Mouse (Mus musculus) kidney, postnatal 0 days (tissue): ENCODE results near the gene Amelx. TPM values are rescaled to one million over a fixed set of nuclear protein-coding genes. Genes with fewer than 3 reads are reported as not detected.

Experiments
- ATAC-seq: fragments of 200-750 bp; cut with Nextera tagmentation; replicated peaks from 2 replicates; pipeline ENCODE4 v1.8.0; 2017; ENCODE audit warnings: low read depth, moderate number of reproducible peaks, moderate TSS enrichment, moderate library complexity; ENCODE audit not compliant: low FRiP score
- DNase-seq: peaks from one replicate; pipeline ENCODE4 v3.0.0-alpha.2; 2016; ENCODE audit warnings: low spot score
- H3K27ac ChIP-seq: fragments of 300-500 bp; sonication (generic); 2 replicates; pipeline ENCODE4 v1.5.1; 2014; ENCODE audit warnings: mild to moderate bottlenecking
- H3K27me3 ChIP-seq: fragments of 300-500 bp; sonication (generic); 2 replicates; pipeline ENCODE4 v1.6.1; 2014; ENCODE audit warnings: low read length, mixed read lengths; ENCODE audit not compliant: insufficient read depth
- H3K36me3 ChIP-seq: fragments of 300-500 bp; sonication (generic); 2 replicates; pipeline ENCODE4 v1.6.1; 2014; ENCODE audit warnings: low read length, mixed read lengths; ENCODE audit not compliant: insufficient read depth
- H3K4me1 ChIP-seq: fragments of 300-500 bp; sonication (generic); replicated peaks from 2 replicates; pipeline ENCODE4 v1.6.1; 2014; ENCODE audit warnings: antibody characterized with exemption, low read length, mixed read lengths; ENCODE audit not compliant: insufficient read depth
- H3K4me2 ChIP-seq: fragments of 300-500 bp; sonication (generic); 2 replicates; pipeline ENCODE4 v1.6.1; 2014; ENCODE audit warnings: mild to moderate bottlenecking, low read length, moderate library complexity, mixed read lengths
- H3K4me3 ChIP-seq: fragments of 300-500 bp; sonication (generic); replicated peaks from 2 replicates; pipeline ENCODE4 v1.5.1; 2014; ENCODE audit warnings: low read depth, low read length
- H3K9ac ChIP-seq: fragments of 300-500 bp; sonication (generic); 2 replicates; pipeline ENCODE4 v1.6.1; 2014; ENCODE audit warnings: low read depth, low read length
- H3K9me3 ChIP-seq: fragments of 300-500 bp; sonication (generic); replicated peaks from 2 replicates; pipeline ENCODE4 v1.6.1; 2016; ENCODE audit warnings: low read length, inconsistent platforms, mixed read lengths
- CTCF ChIP-seq: IDR thresholded peaks from 2 replicates; pipeline ENCODE4 v1.5.1; 2016; ENCODE audit warnings: antibody characterized with exemption, low read depth, mild to moderate bottlenecking, moderate library complexity
- WGBS: fragments of 180-500 bp; shearing (Covaris S2); extraction: QIAGEN DNeasy Blood & Tissue Kit; methylation state at CpG from one replicate; pipeline ENCODE4 v1.1.7; 2014; 5-methylcytosine and 5-hydroxymethylcytosine counted together
- polyA plus RNA-seq: library from polyadenylated mRNA; unstranded; fragments of >200 nt; fragmentation: Nextera tagmentation; extraction: Ambion mirVana; gene quantifications from 2 replicates; pipeline ENCODE4 v1.2.1, GENCODE M21; 2015

The Amelx gene
- polyA plus RNA-seq, 1 experiment from 2014 or later: not detected

DNA sequence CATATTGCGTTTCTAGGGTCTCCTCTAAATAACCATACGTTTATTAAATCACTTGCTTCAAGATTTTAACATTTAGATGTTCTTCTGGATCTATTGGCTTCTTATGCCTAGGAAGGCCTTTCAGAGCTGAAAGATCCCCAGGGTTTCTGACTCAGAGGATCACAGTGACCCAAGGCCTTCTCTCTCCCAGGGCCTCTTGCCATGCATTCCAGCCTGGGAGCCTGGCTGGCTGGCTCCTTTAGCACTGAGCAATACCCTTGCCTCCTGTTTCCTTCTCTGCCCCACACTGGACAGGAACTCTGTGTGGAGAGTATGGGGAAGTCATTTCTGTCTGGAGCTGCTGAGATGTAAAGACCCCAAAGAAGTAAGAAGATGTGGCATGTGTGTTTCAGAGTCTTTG, 16.0 kb downstream of the Amelx start:
- Histone ChIP-seq H3K4me3 (no peak overlapping the region), H3K9ac (no peak overlapping the region), H3K4me1 (no peaks in the 10 kb centered on the region), H3K36me3 (no peaks in the 10 kb centered on the region), H3K27ac (no peak overlapping the region), H3K4me2 (no peak overlapping the region), H3K27me3 (no peaks in the 10 kb centered on the region; the same call in 1 of the 2 replicates), H3K9me3 (no peaks in the 10 kb centered on the region)
- no peak for TF ChIP-seq CTCF
- 90% methylated on average over 2 of the region's 2 CpGs for WGBS
- ATAC-seq (no peak), DNase-seq (no peak)

- Histone ChIP-seq H3K4me1 (no peaks in the 10 kb centered on the region), H3K36me3 (no peaks in the 10 kb centered on the region), H3K4me3 (no peak overlapping the region), H3K4me2 (no peak overlapping the region), H3K27me3 (no peaks in the 10 kb centered on the region), H3K27ac (no peak overlapping the region), H3K9ac (no peak overlapping the region), H3K9me3 (no peaks in the 10 kb centered on the region)
- ATAC-seq: no peak
- no peak for DNase-seq
- 84% methylated on average over 6 of the region's 6 CpGs for WGBS
- TF ChIP-seq CTCF: no peak
These were observed 28.6 kb downstream of the Amelx start for GRCm38 (mm10) chrX:169158385-169158784.

GRCm38 (mm10) chrX:169153805-169154204, 33.2 kb downstream of the Amelx start:
- Histone ChIP-seq H3K4me3 (no peak overlapping the region), H3K27ac (no peak overlapping the region), H3K4me1 (no peaks in the 10 kb centered on the region), H3K9ac (no peak overlapping the region), H3K27me3 (no peaks in the 10 kb centered on the region), H3K9me3 (no peaks in the 10 kb centered on the region), H3K36me3 (no peaks in the 10 kb centered on the region), H3K4me2 (no peak overlapping the region)
- no peak for DNase-seq
- no peak for ATAC-seq
- no peak for TF ChIP-seq CTCF

DNA sequence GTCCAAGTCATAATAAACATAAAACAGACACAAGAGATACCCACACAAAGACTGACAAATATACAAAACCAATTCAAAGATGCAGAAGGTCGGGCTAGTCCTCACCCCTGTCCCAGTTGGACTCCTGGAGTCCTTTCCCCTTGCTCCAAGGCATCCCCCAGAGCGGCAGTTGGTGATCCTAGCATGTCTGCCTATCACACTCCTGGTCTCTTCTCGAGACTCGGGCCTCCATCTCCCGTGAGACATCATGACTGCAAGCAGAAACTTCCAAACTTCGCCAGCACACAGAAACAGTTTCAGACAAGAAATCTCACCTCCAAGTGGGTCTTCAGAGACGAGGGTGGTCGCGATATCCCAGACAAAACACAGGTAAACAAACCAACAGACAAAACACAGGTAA, 46.5 kb downstream of the Amelx start:
- no peak for TF ChIP-seq CTCF
- no peaks in the 10 kb centered on the region for H3K9me3 ChIP-seq
- WGBS: 86% methylated on average over 9 of the region's 9 CpGs
- no peak overlapping the region for H3K4me3 ChIP-seq
- no peak overlapping the region for H3K27ac ChIP-seq
- H3K27me3 ChIP-seq: no peaks in the 10 kb centered on the region
- DNase-seq (no peak), ATAC-seq (no peak)
- no peak overlapping the region for H3K9ac ChIP-seq
- no peak overlapping the region for H3K4me2 ChIP-seq
- H3K4me1 ChIP-seq: no peaks in the 10 kb centered on the region
- no peaks in the 10 kb centered on the region for H3K36me3 ChIP-seq

GRCm38 (mm10) chrX:169139758-169140157, 47.2 kb downstream of the Amelx start:
- Histone ChIP-seq H3K9ac (no peak overlapping the region), H3K27me3 (no peaks in the 10 kb centered on the region), H3K4me1 (no peaks in the 10 kb centered on the region), H3K4me3 (no peak overlapping the region), H3K36me3 (no peaks in the 10 kb centered on the region), H3K9me3 (no peaks in the 10 kb centered on the region), H3K4me2 (no peak overlapping the region), H3K27ac (no peak overlapping the region)
- 84% methylated on average over 7 of the region's 7 CpGs for WGBS
- ATAC-seq: no peak
- DNase-seq: no peak
- no peak for TF ChIP-seq CTCF

Other genes with a start within 250 kb of the Amelx start
- 36.5 and 37.2 TPM in 2 replicates for gene Hccs, start 133.2 kb upstream of the Amelx start, polyA plus RNA-seq